Mouse (Mus musculus) B cell, adult 2 months (primary cell): ENCODE measurements around the gene Trib3.
A peak's percentile ranks its signal among the peaks of the same experiment; 100 is the strongest.

Experiments
- DNase-seq, 2 experiments: peaks; one replicate each; pipeline ENCODE4 v3.0.0; 2022

Trib3 gene

DNA sequence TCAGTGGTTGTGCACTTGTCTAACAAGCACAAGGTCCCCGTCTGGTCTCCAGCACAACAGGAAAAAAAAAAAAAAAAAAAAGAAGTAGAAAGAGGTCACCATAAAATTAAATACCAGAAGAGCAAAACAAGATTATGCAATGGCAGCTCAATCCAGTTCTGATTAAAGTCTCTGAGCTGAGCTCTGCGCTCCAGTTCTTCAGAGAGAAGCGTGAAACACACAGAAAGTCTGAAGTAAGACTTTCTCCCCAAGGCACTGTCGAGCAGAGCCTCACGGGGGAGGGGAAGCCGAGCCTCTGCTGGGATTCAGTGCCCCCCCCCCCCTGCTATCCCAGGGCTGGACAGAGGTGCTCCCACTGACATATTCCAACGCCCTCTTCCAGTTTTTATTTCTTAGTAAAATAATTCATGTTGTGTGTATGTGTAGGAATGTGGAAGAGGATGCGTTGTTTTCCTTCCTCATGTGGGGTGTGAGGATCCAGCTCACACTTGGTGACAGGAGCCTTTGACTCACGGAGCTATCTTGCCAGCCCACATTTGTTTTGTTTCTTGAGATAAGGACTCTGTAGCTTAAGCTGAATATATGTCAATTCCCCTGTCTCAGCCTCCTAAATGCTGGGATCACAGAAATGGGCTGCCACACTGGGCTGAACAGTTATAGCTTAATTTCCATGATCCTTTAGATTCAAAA is 3.1 kb upstream of the Trib3 start:
- no peak for DNase-seq

DNA sequence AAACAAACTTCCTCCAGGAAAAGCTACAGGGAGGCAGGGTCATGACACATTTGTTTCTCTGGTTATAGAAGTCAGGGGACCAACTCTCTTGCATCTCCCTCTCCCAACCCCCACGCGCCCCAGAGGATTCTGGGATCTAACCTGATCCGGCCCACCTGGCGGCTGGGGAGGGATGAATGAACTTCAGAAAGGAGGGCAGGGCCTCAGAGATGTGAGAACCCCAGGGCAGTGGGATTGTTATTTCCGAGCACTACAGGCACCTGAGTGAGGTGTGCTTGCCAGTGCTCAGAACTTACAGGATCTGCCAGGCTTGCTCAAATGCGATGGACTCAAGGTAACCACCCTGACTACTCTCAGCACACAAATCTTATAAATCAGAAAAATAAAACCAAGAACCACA is 1.6 kb upstream of the Trib3 start:
- DNase-seq: no peak

DNA sequence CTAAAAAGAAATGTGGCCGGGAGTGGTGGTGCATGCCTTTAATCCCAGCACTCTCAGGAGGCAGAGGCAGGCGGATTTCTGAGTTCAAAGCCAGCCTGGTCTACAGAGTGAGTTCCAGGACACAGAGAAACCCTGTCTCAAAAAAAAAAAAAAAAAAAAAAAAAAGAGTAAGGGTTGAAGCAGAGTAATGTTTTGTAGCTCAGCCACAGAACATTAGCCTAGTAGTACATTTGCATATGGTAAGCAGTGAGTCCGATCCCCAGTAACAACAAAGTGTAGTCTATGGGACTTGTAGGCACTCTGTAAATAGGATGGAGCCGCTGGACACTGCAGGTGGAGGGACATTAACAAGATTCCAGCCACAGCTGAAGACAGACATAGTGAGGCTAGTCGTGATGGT is 1.1 kb upstream of the Trib3 start:
- no peak for DNase-seq

DNA sequence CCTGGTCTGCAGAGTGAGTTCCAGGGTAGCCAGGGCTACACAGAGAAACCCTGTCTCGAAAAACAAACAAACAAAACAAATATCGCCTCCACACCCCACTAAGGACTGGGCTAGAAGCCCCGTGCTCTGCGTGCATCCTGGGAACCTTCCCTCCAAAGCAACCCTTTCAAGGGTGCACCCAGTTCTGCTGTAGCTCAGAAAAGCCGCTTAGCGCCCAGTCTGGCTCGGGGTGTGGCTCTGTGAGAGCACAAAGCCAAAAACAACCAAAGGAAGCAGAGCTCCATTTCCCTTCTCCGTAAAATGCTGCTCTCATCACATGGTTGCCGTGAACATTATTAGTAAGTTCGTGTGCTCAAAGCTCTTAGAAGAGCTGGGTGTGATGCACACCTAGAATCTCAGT is 529 bp upstream of the Trib3 start:
- DNase-seq: peak in 1 of 2 experiments; percentile 9

DNA sequence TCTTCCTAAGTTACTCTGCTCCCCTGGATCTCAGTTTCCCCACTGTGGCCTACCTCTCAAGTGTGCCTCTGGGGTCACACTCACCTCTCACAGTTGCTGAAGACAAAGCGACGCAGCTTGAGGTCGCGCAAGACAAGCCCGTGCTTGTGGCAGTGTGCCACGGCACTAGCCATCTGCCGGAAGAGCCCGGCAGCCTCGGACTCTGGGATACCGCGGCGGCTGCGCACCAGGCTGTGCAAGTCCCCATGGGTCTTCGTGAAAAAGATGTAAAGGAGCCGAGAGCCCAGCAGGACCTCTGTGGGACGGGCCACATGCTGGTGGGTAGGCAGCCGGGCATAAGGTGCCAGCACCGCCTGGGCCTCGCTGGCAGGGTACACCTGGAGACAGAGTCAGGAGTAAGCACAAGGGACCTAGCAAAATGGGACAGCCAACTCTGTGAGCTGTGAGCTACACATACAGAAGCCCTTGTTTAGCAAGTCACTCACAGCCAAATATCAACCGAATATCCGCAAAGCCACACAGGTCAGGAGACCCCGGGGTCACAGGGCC is 4.1 kb downstream of the Trib3 start:
- no peak for DNase-seq

DNA sequence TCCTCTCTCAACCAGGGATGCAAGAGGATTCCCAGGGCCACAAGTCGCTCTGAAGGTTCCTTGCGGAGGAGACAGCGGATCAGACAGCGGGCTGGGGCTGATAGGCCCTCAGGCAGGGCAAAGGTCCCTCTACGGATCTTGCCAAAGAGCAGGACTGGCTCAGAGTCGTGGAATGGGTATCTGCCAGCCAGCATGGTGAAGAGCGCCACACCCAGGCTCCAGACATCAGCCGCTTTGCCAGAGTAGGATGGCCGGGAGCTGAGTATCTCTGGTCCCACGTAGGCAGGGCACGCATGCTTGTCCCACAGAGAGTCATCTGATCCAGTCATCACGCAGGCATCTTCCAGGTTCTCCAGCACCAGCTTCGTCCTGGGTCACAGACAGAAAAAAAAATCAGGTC is 5.5 kb downstream of the Trib3 start:
- DNase-seq: no peak

DNA sequence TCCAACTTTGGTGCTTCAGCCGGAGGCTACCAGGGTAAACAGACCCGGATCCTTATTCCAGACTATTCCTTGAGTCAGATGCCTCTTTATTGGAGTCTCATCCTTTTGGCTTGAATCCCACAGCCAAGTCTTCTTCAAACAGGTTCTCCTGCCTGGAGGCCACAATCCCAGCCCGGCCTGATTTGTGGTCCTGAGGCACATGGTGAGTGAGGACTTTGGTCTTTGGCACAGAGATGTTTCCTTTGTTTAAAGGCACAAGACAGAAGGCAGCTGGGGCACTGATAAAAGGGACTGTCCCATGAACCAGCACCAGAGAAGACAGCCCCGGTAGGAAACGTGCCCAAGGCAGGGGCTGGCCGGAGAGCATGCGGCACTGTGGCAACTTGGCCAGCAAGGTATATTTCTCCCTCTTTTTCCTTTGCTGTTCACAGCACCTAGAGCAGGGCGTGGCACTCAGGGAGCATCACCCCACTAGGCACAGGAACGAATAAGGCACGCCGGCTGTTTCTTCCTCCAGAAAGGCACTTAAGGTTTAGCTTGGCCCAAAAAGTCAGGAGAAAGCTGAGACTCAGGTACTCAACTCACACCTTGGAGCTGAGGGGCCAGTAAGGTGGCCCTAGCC is 6.1 kb downstream of the Trib3 start:
- no peak for DNase-seq

DNA sequence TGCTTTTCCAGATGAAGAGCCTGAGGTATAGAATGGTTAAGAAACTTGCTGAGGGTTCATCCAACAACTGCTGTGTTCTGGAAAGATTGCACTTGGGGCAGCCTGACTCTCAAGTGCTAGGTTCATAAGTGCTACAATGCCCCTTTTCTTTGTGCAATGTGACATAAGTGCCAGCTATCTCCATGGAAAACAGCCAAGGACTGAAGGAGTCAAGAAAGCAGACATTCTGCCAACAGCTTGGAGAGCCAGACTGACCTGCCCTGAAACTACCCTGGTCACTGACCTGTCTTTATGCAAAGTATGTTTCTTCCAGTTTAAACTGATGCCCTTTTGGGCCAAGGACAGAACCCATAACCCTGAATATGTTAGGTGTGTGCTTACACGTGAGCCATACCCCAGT is 7.0 kb downstream of the Trib3 start:
- no peak for DNase-seq

DNA sequence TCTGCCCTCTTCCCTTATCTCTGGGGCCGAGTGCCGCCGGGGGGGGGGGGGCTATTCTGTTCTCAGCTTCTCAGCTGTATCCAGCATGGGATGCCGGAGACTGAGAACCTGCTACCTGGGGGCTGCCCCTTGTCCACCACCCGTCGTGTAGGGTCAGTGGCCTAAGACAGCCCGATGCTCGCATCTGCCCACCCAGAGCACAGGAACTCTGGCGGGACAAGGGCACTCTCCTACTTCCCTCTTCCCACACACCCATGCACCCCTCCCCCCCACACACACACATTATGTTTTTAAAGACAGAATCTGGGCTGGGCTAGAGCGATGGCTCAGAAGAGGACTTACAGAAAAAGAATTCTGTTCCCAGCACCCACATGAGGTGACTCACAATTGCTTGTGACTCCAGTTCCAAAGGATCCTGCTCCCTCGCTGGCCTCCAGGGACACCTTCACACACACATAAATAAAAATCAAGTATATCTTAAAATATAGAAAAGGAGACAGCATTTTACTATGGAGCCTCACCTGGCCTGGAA is 8.5 kb downstream of the Trib3 start:
- DNase-seq: no peak

DNA sequence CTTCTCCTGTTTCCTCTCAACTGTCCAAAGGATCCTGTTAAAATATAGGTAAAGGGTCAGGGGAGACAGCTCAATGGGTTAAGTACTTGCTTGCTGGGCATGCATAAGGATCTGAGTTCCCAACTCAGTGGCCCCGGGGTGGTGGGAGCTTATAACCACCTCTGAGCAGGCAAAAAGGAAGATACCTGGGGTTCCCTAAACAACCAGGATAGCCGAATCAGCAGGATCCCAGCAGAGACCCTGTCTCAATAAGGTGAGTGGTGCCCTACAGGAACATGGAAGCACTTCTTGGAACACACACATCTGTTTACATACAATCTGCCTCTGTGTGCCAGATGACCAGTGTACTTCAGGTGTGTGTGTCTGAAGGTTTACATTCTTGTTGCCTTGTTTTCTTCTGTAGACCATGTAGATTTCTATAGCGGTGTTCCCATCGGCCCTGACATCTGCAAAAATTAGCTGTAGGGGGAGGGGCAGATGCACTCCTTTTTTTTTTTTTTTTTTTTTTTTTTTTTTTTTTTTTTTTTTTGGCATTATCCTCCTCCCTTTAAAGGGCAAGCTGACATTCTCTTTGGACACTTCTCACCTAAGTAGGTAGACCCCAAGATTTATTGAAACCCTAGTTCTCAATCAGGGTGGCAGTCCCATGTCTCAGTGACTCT is 10.4 kb downstream of the Trib3 start:
- DNase-seq: no peak

DNA sequence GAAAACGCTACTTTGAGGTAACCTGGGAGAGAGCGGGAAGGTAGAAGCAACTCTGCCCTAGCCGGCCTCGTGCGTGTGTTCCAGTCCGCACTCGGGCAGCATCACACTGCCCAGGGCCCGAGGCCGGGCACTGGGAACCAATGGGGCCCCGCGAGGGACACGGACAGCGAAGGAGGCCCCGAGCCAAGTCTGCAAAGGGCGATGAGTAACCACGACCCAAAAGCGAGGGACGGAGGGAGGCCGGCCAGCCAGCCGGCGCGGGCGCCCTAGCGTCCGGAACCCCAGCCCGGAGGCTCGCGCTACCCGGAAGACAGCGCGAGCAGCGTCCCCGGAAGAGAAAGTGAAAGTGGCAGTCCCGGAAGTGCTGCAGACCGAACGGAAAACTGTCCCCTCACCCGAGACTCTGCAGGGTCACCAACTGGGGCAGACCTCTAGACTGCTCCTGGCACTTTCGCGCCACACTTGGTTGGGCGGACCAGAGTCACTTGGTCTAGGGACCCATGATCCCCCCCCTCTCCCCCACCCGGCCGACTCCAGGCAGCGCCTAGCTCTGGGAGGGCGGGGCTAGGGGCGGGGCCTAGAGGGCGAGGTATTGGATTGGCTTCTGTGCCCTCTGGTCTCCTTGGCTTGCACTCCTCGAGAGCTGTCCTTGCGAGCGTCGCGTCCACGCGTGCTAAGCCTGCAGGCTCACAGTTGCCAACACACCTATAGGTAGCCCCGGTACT is 11.6 kb downstream of the Trib3 start, which contains the start of gene Rbck1:
TSS of gene Rbck1 (minus strand) at position 553 of the 725 bp plus-strand sequence.
- DNase-seq: peak; percentile 87 to 89

DNA sequence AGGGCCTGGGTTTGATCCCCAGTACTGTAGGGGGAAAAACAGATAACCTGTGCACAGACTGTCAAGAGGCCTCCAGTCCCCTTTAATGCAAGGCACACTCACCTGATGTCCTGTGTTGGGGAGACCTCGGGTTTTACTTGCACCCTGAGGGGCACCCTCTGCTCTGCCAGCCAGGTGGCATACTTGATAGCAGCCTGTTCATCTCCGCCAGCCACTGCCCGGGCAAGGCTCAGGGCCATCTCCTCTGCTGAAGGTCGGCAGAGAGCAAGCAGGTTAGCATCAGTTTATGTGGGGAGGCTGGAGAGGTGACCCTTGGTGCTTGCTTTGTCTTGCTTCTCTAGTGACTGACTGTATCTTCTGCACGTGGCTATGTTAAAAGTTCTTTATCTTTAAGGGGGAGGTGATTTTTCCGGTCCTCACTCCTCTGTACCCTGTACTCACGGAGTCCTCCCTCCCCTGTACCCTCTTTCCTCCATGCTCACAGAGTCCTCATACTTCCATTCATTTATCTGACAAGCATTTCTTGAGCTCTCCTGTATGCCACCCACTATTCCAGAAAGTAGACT is 12.9 kb downstream of the Trib3 start:
- DNase-seq: no peak

DNA sequence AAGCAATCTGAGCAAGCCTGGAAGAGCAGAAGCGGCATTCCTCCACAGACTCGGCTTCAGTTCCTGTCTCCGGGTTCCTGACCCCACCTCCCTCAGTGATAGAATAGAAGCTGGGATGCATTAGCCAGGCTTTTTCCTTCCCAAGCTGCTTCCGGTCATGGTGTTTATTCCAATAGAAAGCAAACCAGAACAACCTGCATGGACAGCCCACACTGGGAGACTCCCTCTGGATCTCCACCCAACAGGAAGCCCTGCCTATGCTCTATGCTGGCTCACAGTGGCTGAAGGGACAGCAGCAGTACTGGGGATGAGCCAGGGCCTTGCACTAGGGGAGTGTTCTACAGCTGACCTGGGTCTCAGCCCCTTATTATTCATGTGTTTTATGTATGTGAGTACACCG is 15.9 kb downstream of the Trib3 start:
- DNase-seq: no peak

DNA sequence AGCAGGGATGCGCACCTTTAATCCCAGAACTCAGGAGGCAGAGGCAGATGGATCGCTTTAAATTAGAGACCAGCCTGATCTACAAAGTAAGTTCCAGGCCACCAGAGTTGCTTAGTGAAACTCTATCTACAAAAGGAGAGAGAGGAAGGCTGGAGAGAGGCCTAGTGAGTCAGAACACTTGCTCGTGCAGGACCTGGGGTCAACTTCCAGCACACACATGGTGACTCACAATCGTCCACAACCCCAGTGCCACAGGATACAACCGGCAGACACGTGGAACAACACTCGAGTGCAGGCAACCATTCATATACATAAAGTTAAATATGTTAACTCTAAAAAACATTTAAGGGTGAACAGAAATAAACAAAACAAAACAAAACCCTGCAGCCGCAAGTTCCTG is 17.2 kb downstream of the Trib3 start:
- DNase-seq: no peak

DNA sequence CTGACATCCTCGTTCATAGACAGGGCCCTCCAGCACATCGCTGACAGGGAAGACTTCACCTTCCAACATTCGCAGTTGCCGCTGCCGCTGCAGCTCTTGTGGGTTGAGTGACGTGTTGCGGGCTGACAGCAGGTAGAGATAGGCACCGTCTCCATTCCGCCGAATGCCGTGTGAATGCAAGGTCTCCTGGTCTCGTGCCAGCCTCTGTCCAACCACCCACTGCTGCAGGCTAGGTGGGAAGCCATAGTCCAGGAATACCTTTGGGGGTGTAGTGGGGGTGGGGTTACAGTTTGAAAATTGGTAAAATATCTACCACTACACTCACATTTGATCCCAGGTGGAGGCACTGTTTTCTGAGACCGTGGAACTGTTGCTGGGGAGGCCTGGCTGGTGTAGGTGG is 17.7 kb downstream of the Trib3 start:
- DNase-seq: no peak

DNA sequence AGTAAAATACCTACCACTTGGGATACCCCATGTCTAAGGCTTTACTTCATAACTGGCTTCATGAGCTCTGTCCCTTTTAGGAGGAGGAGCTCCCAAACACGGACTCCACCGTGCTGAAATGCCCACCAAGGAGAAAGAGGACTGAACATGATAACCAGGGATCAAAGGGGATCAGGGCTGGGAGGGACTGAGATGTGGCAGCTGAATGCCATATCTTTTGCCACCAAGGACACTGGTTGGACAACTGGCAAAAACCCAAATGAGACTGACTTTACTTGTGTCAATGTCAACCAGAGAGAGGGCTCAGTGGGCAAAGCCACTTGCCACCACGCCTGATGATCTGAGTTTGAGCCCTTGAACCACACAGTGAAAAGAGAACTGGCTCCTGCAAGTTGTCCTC is 19.0 kb downstream of the Trib3 start:
- no peak for DNase-seq

DNA sequence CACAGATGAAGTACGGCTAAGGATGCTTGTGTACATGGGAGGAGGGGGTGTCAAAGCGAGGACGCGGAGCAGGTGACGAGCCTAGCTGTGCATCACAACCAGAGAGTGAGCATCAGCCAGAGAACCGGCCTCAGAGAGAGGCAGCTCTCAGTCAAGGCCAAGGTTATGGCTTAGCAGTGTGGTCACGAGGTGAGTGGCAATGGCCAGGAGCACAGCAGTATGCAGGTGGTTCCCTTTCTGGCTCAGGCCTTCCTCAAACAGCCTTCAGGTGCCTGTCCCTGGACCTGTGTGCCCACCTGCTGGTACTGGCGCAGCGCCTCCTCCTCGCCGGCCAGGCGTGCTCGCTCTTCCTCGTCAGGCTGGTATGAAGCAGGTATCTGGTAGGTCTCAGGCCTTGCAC is 19.9 kb downstream of the Trib3 start:
- no peak for DNase-seq

DNA sequence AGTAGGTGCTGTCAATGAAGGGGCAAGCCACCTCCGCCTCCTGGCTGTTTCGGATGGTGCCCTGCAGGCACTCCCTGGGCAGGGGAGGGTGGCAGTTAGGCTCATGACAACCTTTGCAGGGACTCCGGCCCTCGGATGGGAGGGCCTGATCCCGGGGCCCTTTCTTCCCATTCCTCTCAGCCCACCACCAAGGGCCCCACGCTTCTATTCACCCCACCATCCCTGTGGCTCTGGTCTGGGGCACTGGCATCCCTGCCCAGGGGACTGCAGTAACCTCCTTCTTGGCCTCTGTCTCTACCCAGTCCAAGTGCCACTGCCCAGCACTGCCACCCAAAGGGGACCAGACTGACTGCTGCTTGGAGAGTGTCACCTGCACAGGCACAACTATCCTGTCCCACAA is 21.6 kb downstream of the Trib3 start:
- no peak for DNase-seq

DNA sequence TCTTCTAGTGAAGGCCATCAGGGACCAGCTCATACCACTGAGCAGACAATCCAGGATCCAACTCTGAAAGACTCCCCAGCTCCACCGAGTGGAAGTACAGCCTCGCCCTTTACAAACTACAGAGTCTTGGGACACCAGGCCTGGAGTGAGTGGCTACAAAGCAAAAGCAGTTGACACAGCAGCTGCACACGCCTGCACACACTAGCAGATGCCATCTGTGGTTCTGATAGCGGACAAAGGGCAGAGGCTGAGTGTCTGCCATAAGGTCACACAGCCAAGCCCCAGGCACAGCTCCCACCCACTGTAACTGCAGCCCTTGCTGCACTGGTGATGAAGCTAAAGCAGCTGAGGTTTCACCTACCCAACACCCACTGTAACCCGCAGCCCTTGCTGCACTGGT is 22.3 kb downstream of the Trib3 start:
- DNase-seq: no peak

DNA sequence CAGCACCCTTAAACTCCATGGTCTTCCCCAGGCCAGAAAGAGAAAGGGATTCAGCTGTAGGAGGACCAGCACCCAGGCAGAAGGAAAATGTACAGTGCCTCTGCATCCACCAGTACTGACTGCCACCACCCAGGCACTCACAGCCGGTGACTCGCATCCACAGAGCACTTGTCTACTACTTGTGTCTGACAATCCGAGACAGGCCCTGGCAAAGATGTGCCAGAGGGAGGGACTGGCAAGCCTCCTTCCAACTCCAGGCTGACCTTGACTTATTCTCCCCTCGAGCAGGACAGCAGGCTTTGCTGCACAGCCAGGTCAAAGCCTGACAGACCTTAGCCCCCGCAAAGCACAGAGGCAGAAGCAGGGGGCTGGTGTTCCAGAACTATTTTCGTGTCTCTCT is 26.8 kb downstream of the Trib3 start:
- DNase-seq: no peak

DNA sequence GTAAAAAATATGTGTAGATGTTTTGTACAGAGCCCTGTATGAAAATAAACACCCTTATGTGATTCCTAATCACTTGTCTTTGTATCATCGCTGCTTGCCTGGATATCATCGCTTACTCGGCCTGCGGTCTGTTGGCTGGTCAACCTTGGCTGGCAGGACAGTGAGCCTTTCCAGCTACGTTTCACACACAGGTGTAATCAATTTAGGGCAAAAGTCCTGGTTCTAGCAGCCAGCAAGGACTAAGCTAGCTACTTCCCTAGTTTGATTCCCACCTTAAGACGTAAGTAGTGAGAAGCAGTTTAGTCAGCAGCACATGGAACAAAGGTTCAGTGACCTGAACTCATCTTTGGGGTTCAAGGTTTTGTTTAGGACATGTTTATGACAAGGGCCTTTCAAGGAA is 29.9 kb downstream of the Trib3 start:
- no peak for DNase-seq

DNA sequence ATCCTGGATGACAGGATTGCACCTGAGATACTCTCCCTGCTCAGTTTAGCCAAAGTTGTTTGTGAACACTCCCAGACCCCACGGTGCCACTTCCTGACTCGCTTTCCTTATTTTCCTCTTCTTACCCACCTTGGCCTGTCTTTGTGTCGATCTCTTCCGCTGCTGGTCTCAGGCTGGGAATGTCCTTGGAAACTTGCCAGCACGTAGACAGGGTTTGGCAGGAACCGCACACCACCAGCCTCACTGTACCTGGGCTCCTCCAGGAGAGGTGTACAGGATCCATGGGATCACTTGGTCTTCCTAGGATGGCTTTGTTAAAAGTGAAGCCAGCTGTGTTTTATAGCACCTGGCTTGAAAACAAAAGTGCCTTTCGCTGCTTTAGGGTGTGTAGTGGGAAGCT is 30.8 kb downstream of the Trib3 start:
- DNase-seq: no peak

DNA sequence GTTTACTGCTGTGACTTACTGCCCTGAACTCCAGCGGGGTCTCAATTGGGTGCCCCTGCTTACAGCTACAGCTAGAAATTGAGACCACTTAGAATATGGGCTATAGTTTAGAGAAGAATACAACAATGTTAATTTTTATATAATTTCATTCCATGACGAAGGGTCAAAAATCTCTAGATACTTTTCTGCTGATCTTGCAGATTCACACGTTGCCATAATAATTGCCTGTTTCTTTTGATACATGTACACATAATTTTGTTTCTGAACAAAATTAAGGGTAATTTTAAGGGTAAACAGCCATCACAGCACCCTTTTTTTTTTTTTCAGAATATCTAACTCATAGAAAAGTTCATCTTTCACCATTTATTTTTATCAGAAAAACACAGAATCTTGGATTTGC is 36.6 kb downstream of the Trib3 start:
- no peak for DNase-seq
